In the genomic region with DNA sequence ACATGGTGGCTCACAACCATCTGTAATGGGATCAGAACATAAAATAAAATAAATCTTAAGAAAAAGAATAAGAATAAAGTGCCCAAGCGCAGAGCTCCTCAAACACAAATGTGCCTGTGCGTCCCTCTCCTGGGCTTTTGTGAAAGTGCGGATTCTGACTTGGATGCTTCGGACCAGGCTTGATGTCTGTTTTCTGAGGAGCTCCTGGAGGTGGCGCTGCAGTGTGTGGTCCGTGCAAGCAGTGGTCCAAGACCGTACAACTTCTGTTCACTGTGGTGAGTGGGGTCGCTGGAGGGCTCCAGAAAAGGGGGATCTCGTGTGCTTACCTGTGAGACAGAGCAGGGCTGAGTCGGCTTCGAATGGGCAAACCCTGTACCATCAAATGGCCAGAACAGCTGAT, we compare ENCODE assay signal across 13 mouse cellular contexts. TPM values are rescaled to one million over a fixed set of nuclear protein-coding genes. Genes with fewer than 3 reads are reported as not detected.
DNase-seq lines count a peak whose midpoint lies in the region; ATAC-seq and TF ChIP-seq lines count a peak whose summit lies in the region.
"Had no signal": no experiment of that assay in that cellular context is flagged by ENCODE, and none has a peak within 500 bp of the region (broad histone marks: within the 10 kb centered on the region; RNA-seq: fewer than 3 reads in every experiment).

No protein-coding gene starts in this region.

- no peaks in the 10 kb centered on the region for H3K9me3 ChIP-seq in kidney, postnatal 0 days (replicated peaks; ENCODE audit: low read length)
- no peaks in the 10 kb centered on the region for H3K9me3 ChIP-seq in kidney, embryonic 16.5 days (ENCODE audit: low read length)
- no peaks in the 10 kb centered on the region for H3K9me3 ChIP-seq in intestine, embryonic 16.5 days (ENCODE audit: control insufficient read depth, low read length)
- H3K9me3 ChIP-seq: embryonic facial prominence, embryonic 13.5 days had no signal

- no peaks in the 10 kb centered on the region for H3K27me3 ChIP-seq in cerebellum, adult 2 months (ENCODE audit: control insufficient read depth, insufficient read depth, low read length)
- no peaks in the 10 kb centered on the region for H3K27me3 ChIP-seq in kidney, postnatal 0 days (ENCODE audit: insufficient read depth, low read length)
- no peaks in the 10 kb centered on the region for H3K27me3 ChIP-seq in kidney, embryonic 16.5 days (ENCODE audit: insufficient read depth, low read length)
- H3K27me3 ChIP-seq in intestine, embryonic 16.5 days (replicated peaks; ENCODE audit: control insufficient read depth, insufficient read depth, low read length) = no peaks in the 10 kb centered on the region
- H3K27me3 ChIP-seq: embryonic facial prominence, embryonic 13.5 days had no signal

- TF ChIP-seq CTCF in cerebellum, adult 2 months (IDR thresholded peaks at IDR 0.05; ENCODE audit: borderline replicate concordance, insufficient read depth, low read depth, low read length) = peak; percentile 22; the same call in 1 of the 2 replicates
- TF ChIP-seq CTCF in kidney, postnatal 0 days (IDR thresholded peaks at IDR 0.05; ENCODE audit: low read depth) = peak; percentile 56

- WGBS in cerebellum, adult 2 months = 36% methylated on average over 11 of the region's 11 CpGs
- WGBS in kidney, postnatal 0 days = 35% methylated on average over 11 of the region's 11 CpGs
- 41% methylated on average over 11 of the region's 11 CpGs for WGBS in kidney, embryonic 16.5 days
- 42% methylated on average over 11 of the region's 11 CpGs for WGBS in intestine, embryonic 16.5 days

- H3K4me1 ChIP-seq in cerebellum, adult 2 months (ENCODE audit: control insufficient read depth, insufficient read depth, low read length) = no peaks in the 10 kb centered on the region
- H3K4me1 ChIP-seq in kidney, postnatal 0 days (replicated peaks; ENCODE audit: insufficient read depth, low read length) = no peaks in the 10 kb centered on the region
- H3K4me1 ChIP-seq in kidney, embryonic 16.5 days (ENCODE audit: insufficient read depth, low read length) = no peaks in the 10 kb centered on the region
- H3K4me1 ChIP-seq in intestine, embryonic 16.5 days (ENCODE audit: control insufficient read depth, insufficient read depth, low read length) = no peaks in the 10 kb centered on the region
- H3K4me1 ChIP-seq: embryonic facial prominence, embryonic 13.5 days had no signal

- no peak overlapping the region for H3K27ac ChIP-seq in cerebellum, adult 2 months (ENCODE audit: insufficient read depth, low read length)
- no peak overlapping the region for H3K27ac ChIP-seq in kidney, postnatal 0 days
- H3K27ac ChIP-seq in kidney, embryonic 16.5 days (ENCODE audit: low read length) = no peak overlapping the region
- H3K27ac ChIP-seq in intestine, embryonic 16.5 days (ENCODE audit: low read length) = no peak overlapping the region
- H3K27ac ChIP-seq: embryonic facial prominence, embryonic 13.5 days had no signal

- no peak for ATAC-seq in kidney, postnatal 0 days (replicated peaks; ENCODE audit: low FRiP score, low read depth)
- ATAC-seq in kidney, embryonic 16.5 days (ENCODE audit: low FRiP score, low TSS enrichment) = no peak
- no peak for ATAC-seq in intestine, embryonic 16.5 days
- ATAC-seq: inflammation-experienced regulatory T-cells, adult 6 months had no signal

- H3K4me3 ChIP-seq in cerebellum, adult 2 months (replicated peaks; ENCODE audit: insufficient read depth, low read depth, low read length) = no peak overlapping the region
- H3K4me3 ChIP-seq in kidney, postnatal 0 days (replicated peaks; ENCODE audit: low read depth, low read length) = no peak overlapping the region
- no peak overlapping the region for H3K4me3 ChIP-seq in kidney, embryonic 16.5 days (ENCODE audit: low read length)
- H3K4me3 ChIP-seq in intestine, embryonic 16.5 days (ENCODE audit: low read length) = no peak overlapping the region
- H3K4me3 ChIP-seq: embryonic facial prominence, embryonic 13.5 days had no signal

- no peak overlapping the region for H3K4me2 ChIP-seq in kidney, postnatal 0 days (ENCODE audit: low read length)
- no peak overlapping the region for H3K4me2 ChIP-seq in kidney, embryonic 16.5 days (replicated peaks; ENCODE audit: low read depth, low read length)
- no peak overlapping the region for H3K4me2 ChIP-seq in intestine, embryonic 16.5 days (ENCODE audit: low read depth, low read length)
- H3K4me2 ChIP-seq: embryonic facial prominence, embryonic 13.5 days had no signal

- no peak overlapping the region for H3K9ac ChIP-seq in kidney, postnatal 0 days (ENCODE audit: low read depth, low read length)
- no peak overlapping the region for H3K9ac ChIP-seq in kidney, embryonic 16.5 days (replicated peaks; ENCODE audit: low read length)
- no peak overlapping the region for H3K9ac ChIP-seq in intestine, embryonic 16.5 days (ENCODE audit: low read depth, low read length)
- H3K9ac ChIP-seq: embryonic facial prominence, embryonic 13.5 days had no signal

- H3K36me3 ChIP-seq in kidney, postnatal 0 days (ENCODE audit: insufficient read depth, low read length) = no peaks in the 10 kb centered on the region
- H3K36me3 ChIP-seq in kidney, embryonic 16.5 days (ENCODE audit: insufficient read depth, low read length) = no peaks in the 10 kb centered on the region
- no peaks in the 10 kb centered on the region for H3K36me3 ChIP-seq in intestine, embryonic 16.5 days (ENCODE audit: control insufficient read depth, insufficient read depth, low read length)
- H3K36me3 ChIP-seq: embryonic facial prominence, embryonic 13.5 days had no signal

- DNase-seq in cerebellum, adult 2 months = no peak
- no peak for DNase-seq in cerebellum, adult 8-10 months
- DNase-seq in kidney, postnatal 0 days (ENCODE audit: low spot score) = peak; percentile 24
- DNase-seq in thymus, postnatal 4 days = peak; percentile 21
- no peak for DNase-seq in thymus, postnatal 25 days
- DNase-seq in testis, postnatal 10 days (ENCODE audit: low spot score) = peak; percentile 63
- DNase-seq: adrenal gland, adult 2 months; gastrocnemius, postnatal 36 days; thymus, adult 2 months had no signal

- no peak for TF ChIP-seq POLR2A in cerebellum, adult 2 months (IDR thresholded peaks at IDR 0.05; ENCODE audit: borderline replicate concordance, insufficient read depth, low read length)

RNA-seq across cellular contexts. Expression of a gene that starts 25.9 kb away (rescaled TPM):
- polyA plus RNA-seq in cerebellum, adult 2 months (2012; rRNA removed) = 18.5 and 22.6 TPM in 2 replicates
- 0.22 and 0.26 TPM in 2 replicates for polyA plus RNA-seq in kidney, postnatal 0 days (2015; fragmentation: Nextera tagmentation; extraction: Ambion mirVana)
- not detected in 2 replicates for polyA plus RNA-seq in kidney, embryonic 16.5 days (2015; fragmentation: Nextera tagmentation; extraction: Ambion mirVana)
- not detected in 2 replicates for polyA plus RNA-seq in intestine, embryonic 16.5 days (2015; fragmentation: Nextera tagmentation; extraction: Ambion mirVana)
- polyA plus RNA-seq: adrenal gland, adult 2 months; embryonic facial prominence, embryonic 13.5 days; inflammation-experienced regulatory T-cells, adult 6 months had no signal

Comparison
In these comparisons a context has a peak if more than half of its experiments do, and no peak if none do; other contexts are left out.
1. DNase-seq: peak in kidney, postnatal 0 days (single experiment), thymus, postnatal 4 days (single experiment) and testis, postnatal 10 days (single experiment); none in cerebellum, adult 2 months (0 of 2), cerebellum, adult 8-10 months (single experiment) and thymus, postnatal 25 days (single experiment).
2. RNA of a gene that starts 25.9 kb away (polyA plus RNA-seq): 18.5 to 22.6 TPM in cerebellum, adult 2 months; 0.22 to 0.26 TPM in kidney, postnatal 0 days, not detected in kidney, embryonic 16.5 days and not detected in intestine, embryonic 16.5 days; every median in the first group is over 10 times any median in the second.